Mouse (Mus musculus): Measurements from ENCODE around the gene Apoa2. TPM values are rescaled to one million over a fixed set of nuclear protein-coding genes. Genes with fewer than 3 reads are reported as not detected.
A peak's percentile ranks its signal among the peaks of the same experiment; 100 is the strongest.

The Apoa2 gene
- polyA plus RNA-seq, 2 experiments: 2,859 to 5,173 TPM

- Histone ChIP-seq H3K9ac (replicated peaks) (no peak overlapping the region), H3K4me1 (replicated peaks; ENCODE audit: control insufficient read depth in 2 of 2, insufficient read depth in 2 of 2, low read length in 1 of 2) (peaks cover 12 to 24% of the 10 kb centered on the region in 2 experiments), H3K9me3 (ENCODE audit: control insufficient read depth, low read length) (no peaks in the 10 kb centered on the region), H3K4me2 (ENCODE audit: low read depth) (no peak overlapping the region), H3K27ac (no peak overlapping the region), H3K4me3 (ENCODE audit: insufficient read depth in 1 of 2, low read depth in 2 of 2, low read length in 2 of 2) (no peak overlapping the region), H3K36me3 (replicated peaks; ENCODE audit: control insufficient read depth, insufficient read depth, low read depth) (peaks cover 2% of the 10 kb centered on the region), H3K27me3 (ENCODE audit: control insufficient read depth, insufficient read depth, low read length) (no peaks in the 10 kb centered on the region)
- TF ChIP-seq EP300 (IDR thresholded peaks at IDR 0.05; ENCODE audit: low read depth): no peak
- TF ChIP-seq CTCF (IDR thresholded peaks at IDR 0.05; ENCODE audit: low read depth): no peak
- no peak for DNase-seq (ENCODE audit: low read depth in 3 of 3, low spot score in 3 of 3)
- ATAC-seq (ENCODE audit: insufficient read depth): no peak
- 68% methylated on average over 3 of the region's 3 CpGs for WGBS (ENCODE audit: insufficient replicate concordance)
These were observed 5.4 kb downstream of the Apoa2 start for GRCm38 (mm10) chr1:171230215-171230614.

GRCm38 (mm10) chr1:171231844-171232243 is 7.0 kb downstream of the Apoa2 start:
- DNase-seq (ENCODE audit: low read depth in 3 of 3, low spot score in 3 of 3) (no peak), ATAC-seq (ENCODE audit: insufficient read depth) (no peak)
- Histone ChIP-seq H3K9ac (replicated peaks) (no peak overlapping the region), H3K9me3 (ENCODE audit: control insufficient read depth, low read length) (no peaks in the 10 kb centered on the region), H3K27ac (no peak overlapping the region), H3K4me1 (replicated peaks; ENCODE audit: control insufficient read depth in 2 of 2, insufficient read depth in 2 of 2, low read length in 1 of 2) (peaks cover 12 to 24% of the 10 kb centered on the region in 2 experiments), H3K27me3 (ENCODE audit: control insufficient read depth, insufficient read depth, low read length) (no peaks in the 10 kb centered on the region), H3K4me2 (ENCODE audit: low read depth) (no peak overlapping the region; the same call in 1 of the 2 replicates), H3K36me3 (replicated peaks; ENCODE audit: control insufficient read depth, insufficient read depth, low read depth) (peaks cover 14% of the 10 kb centered on the region), H3K4me3 (ENCODE audit: insufficient read depth in 1 of 2, low read depth in 2 of 2, low read length in 2 of 2) (no peak overlapping the region)
- WGBS (ENCODE audit: insufficient replicate concordance): 24% methylated on average over 4 of the region's 4 CpGs
- TF ChIP-seq EP300 (IDR thresholded peaks at IDR 0.05; ENCODE audit: low read depth) (no peak), CTCF (IDR thresholded peaks at IDR 0.05; ENCODE audit: low read depth) (no peak)

GRCm38 (mm10) chr1:171232348-171232747 is 7.5 kb downstream of the Apoa2 start:
- no peak overlapping the region for H3K9ac ChIP-seq (replicated peaks)
- peak overlapping the region in 1 of 2 experiments; percentile 20; a peak in 1 of 4 replicates for H3K4me3 ChIP-seq (ENCODE audit: insufficient read depth in 1 of 2, low read depth in 2 of 2, low read length in 2 of 2)
- no peak for ATAC-seq (ENCODE audit: insufficient read depth)
- H3K27ac ChIP-seq: no peak overlapping the region
- H3K4me1 ChIP-seq (replicated peaks; ENCODE audit: control insufficient read depth in 2 of 2, insufficient read depth in 2 of 2, low read length in 1 of 2): peaks cover 12 to 24% of the 10 kb centered on the region in 2 experiments
- WGBS (ENCODE audit: insufficient replicate concordance): 43% methylated on average over 5 of the region's 5 CpGs
- no peak for TF ChIP-seq CTCF (IDR thresholded peaks at IDR 0.05; ENCODE audit: low read depth)
- no peak for TF ChIP-seq EP300 (IDR thresholded peaks at IDR 0.05; ENCODE audit: low read depth)
- no peak for DNase-seq (ENCODE audit: low read depth in 3 of 3, low spot score in 3 of 3)
- H3K4me2 ChIP-seq (ENCODE audit: low read depth): peak overlapping the region; percentile 45
- no peaks in the 10 kb centered on the region for H3K27me3 ChIP-seq (ENCODE audit: control insufficient read depth, insufficient read depth, low read length)
- H3K9me3 ChIP-seq (ENCODE audit: control insufficient read depth, low read length): no peaks in the 10 kb centered on the region
- H3K36me3 ChIP-seq (replicated peaks; ENCODE audit: control insufficient read depth, insufficient read depth, low read depth): peaks cover 19% of the 10 kb centered on the region

DNA sequence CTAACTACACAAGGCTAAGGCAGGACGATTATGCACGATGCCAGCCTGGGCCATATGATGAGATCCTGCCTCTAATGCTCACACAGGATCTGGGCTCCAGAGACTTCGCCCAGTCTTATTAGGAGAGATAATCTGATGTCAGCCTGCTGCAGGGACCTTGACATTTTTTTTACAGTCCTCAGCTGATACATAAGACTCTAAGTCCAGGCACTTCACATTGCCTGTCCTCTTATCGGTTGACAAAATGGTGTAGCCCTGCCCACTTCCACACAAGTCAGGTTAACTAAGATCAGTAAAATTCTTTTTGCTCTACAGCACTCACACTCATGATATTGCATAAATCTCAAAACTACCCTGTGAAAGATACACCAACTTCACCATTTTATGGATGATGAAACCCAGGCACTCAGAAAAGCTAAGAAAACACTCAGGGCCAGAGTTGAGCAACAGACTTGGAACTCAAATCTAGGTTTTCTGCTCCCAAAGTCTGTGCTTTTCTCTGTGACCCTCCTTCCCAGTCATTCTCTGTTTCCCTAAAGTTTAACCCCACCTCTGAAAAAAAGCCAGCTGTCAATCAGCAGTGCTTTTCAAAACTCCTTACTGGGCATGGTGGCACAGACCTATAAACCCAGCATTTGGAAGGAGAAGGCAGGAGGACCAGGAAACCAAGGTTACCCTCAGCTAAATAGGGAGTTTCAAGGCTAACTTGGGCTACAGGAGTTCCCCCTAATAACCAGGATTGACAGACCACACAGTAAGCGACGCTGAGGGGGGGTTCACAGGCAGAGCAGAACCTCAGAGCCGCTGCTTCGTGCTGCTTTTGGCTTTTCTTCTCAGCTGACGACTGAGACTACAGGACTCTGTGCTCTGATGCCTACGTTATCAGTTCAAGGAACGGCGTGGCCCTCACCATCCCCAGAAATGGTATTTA is 8.2 kb downstream of the Apoa2 start:
- WGBS (ENCODE audit: insufficient replicate concordance): 21% methylated on average over 12 of the region's 12 CpGs
- Histone ChIP-seq H3K9me3 (ENCODE audit: control insufficient read depth, low read length) (no peaks in the 10 kb centered on the region), H3K27me3 (ENCODE audit: control insufficient read depth, insufficient read depth, low read length) (no peaks in the 10 kb centered on the region), H3K9ac (replicated peaks) (0 out of 2 replicates have a peak overlapping the region, but pooled peaks have one; percentile 13), H3K4me3 (ENCODE audit: insufficient read depth in 1 of 2, low read depth in 2 of 2, low read length in 2 of 2) (peak overlapping the region; percentile 25 to 42; a peak in 3 of 4 replicates), H3K4me1 (replicated peaks; ENCODE audit: control insufficient read depth in 2 of 2, insufficient read depth in 2 of 2, low read length in 1 of 2) (peaks cover 12 to 24% of the 10 kb centered on the region in 2 experiments), H3K27ac (peak overlapping the region; percentile 23), H3K36me3 (replicated peaks; ENCODE audit: control insufficient read depth, insufficient read depth, low read depth) (peaks cover 26% of the 10 kb centered on the region), H3K4me2 (ENCODE audit: low read depth) (peak overlapping the region; percentile 45)
- TF ChIP-seq CTCF (IDR thresholded peaks at IDR 0.05; ENCODE audit: low read depth) (no peak), EP300 (IDR thresholded peaks at IDR 0.05; ENCODE audit: low read depth) (no peak)
- peak in 1 of 3 experiments; percentile 20 for DNase-seq (ENCODE audit: low read depth in 3 of 3, low spot score in 3 of 3)
- ATAC-seq (ENCODE audit: insufficient read depth): peak; percentile 65

- WGBS (ENCODE audit: insufficient replicate concordance): 24% methylated on average over 14 of the region's 14 CpGs
- DNase-seq (ENCODE audit: low read depth in 3 of 3, low spot score in 3 of 3) (no peak), ATAC-seq (ENCODE audit: insufficient read depth) (no peak)
- Histone ChIP-seq H3K9ac (replicated peaks) (0 out of 2 replicates have a peak within 1 kb of the TSS, but pooled peaks have one; percentile 27), H3K4me3 (ENCODE audit: insufficient read depth in 1 of 2, low read depth in 2 of 2, low read length in 2 of 2) (peak within 1 kb of the TSS; percentile 25 to 42), H3K4me1 (replicated peaks; ENCODE audit: control insufficient read depth in 2 of 2, insufficient read depth in 2 of 2, low read length in 1 of 2) (peaks cover 12 to 24% of the 10 kb centered on the region in 2 experiments), H3K4me2 (ENCODE audit: low read depth) (peak within 1 kb of the TSS; percentile 30), H3K36me3 (replicated peaks; ENCODE audit: control insufficient read depth, insufficient read depth, low read depth) (peaks cover 37% of the 10 kb centered on the region), H3K27me3 (ENCODE audit: control insufficient read depth, insufficient read depth, low read length) (no peaks in the 10 kb centered on the region), H3K9me3 (ENCODE audit: control insufficient read depth, low read length) (no peaks in the 10 kb centered on the region), H3K27ac (peak within 1 kb of the TSS; percentile 23)
- TF ChIP-seq EP300 (IDR thresholded peaks at IDR 0.05; ENCODE audit: low read depth): no peak
- no peak for TF ChIP-seq CTCF (IDR thresholded peaks at IDR 0.05; ENCODE audit: low read depth)
These were observed 9.3 kb downstream of the Apoa2 start, which contains the start of gene Fcer1g for GRCm38 (mm10) chr1:171234126-171234525. Gene Fcer1g, minus strand, starts transcription at chr1:171234365.
